Mouse (Mus musculus) forebrain, embryonic 11.5 days (tissue): ENCODE results near the gene Tmem192. TPM values are rescaled to one million over a fixed set of nuclear protein-coding genes. Genes with fewer than 3 reads are reported as not detected.

Experiments used
- ATAC-seq: fragments of 200-750 bp; cut with Nextera tagmentation; replicated peaks from 2 replicates; pipeline ENCODE4 v1.8.0; 2017; ENCODE audit warnings: moderate TSS enrichment; ENCODE audit not compliant: low FRiP score
- DNase-seq: peaks from one replicate; pipeline ENCODE4 v3.0.0-alpha.2; 2017; ENCODE audit warnings: low spot score
- H3K27ac ChIP-seq: fragments of 300-500 bp; sonication (generic); 2 replicates; pipeline ENCODE4 v1.5.1; 2014; ENCODE audit warnings: low read depth, low read length
- H3K27me3 ChIP-seq: fragments of 300-500 bp; sonication (generic); 2 replicates; pipeline ENCODE4 v1.6.1; 2014; ENCODE audit warnings: mild to moderate bottlenecking, low read length, mixed read lengths; ENCODE audit not compliant: control insufficient read depth, insufficient read depth
- H3K36me3 ChIP-seq: fragments of 300-500 bp; sonication (generic); 2 replicates; pipeline ENCODE4 v1.6.1; 2014; ENCODE audit warnings: mild to moderate bottlenecking, low read length, moderate library complexity, mixed read lengths; ENCODE audit not compliant: control insufficient read depth, insufficient read depth
- H3K4me1 ChIP-seq: fragments of 300-500 bp; sonication (generic); replicated peaks from 2 replicates; pipeline ENCODE4 v1.6.1; 2014; ENCODE audit warnings: low read length, mixed read lengths; ENCODE audit not compliant: control insufficient read depth, insufficient read depth
- H3K4me2 ChIP-seq: fragments of 300-500 bp; sonication (generic); 2 replicates; pipeline ENCODE4 v1.6.1; 2014; ENCODE audit warnings: low read depth, mild to moderate bottlenecking, low read length, moderate library complexity, mixed read lengths; ENCODE audit not compliant: severe bottlenecking
- H3K4me3 ChIP-seq: fragments of 300-500 bp; sonication (generic); 2 replicates; pipeline ENCODE4 v1.5.1; 2014; ENCODE audit warnings: low read depth, low read length
- H3K9ac ChIP-seq: fragments of 300-500 bp; sonication (generic); 2 replicates; pipeline ENCODE4 v1.6.1; 2014; ENCODE audit warnings: low read length
- H3K9me3 ChIP-seq: fragments of 300-500 bp; sonication (generic); 2 replicates; pipeline ENCODE4 v1.6.1; 2016; ENCODE audit warnings: low read length, mixed read lengths; ENCODE audit not compliant: control insufficient read depth
- WGBS: fragments of 180-500 bp; shearing (Covaris S2); extraction: QIAGEN DNeasy Blood & Tissue Kit; methylation state at CpG from one replicate; pipeline ENCODE4 v1.1.7; 2014; 5-methylcytosine and 5-hydroxymethylcytosine counted together
- polyA plus RNA-seq: library from polyadenylated mRNA; unstranded; fragments of >200 nt; fragmentation: Nextera tagmentation; extraction: Ambion mirVana; gene quantifications from 2 replicates; pipeline ENCODE4 v1.2.1, GENCODE M21; 2014

The Tmem192 gene
- polyA plus RNA-seq, 1 experiment from 2014 or later, result 14.0 TPM

DNA sequence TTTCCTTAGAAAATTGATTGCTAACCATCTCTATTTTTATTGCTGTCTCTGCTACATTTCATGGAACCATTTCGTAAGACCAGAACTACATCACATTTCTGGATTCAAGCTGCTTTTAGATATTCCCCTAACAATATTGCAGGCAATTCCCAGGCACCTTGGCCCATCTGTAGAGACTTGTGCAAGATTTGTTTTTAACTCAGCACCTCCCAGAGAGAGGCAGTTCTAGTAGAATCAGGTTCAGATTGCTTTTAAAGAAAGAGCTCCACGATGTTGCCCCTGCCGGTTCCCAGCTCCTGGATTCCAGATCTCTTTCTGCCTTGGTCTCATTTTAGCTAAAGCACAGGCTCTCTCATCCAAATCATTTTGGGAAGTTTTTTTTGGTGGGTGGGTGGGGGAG is 23.7 kb upstream of the Tmem192 start:
- WGBS, result 77% methylated on average over 3 of the region's 3 CpGs

DNA sequence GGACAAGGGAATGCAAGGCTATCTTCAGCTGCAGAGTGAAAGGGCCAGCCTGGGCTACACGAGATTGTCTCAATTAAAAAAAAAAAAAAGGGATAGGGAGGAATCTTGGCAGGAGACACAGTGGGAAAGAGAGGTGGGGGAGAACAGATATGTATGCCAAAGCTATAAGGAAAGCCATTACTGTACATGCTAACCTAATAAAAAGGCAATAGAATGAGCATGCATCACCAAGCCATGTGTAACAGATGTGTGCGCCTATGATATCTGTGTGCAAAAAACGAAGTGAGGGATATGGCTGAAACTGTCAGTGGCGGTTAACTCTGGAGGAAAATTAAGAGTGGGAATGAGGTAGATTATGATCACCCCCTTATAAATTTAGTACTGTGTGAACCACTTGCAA is 21.2 kb upstream of the Tmem192 start:
- DNase-seq (no peak), ATAC-seq (no peak)
- H3K4me2 ChIP-seq, result no peak overlapping the region
- no peaks in the 10 kb centered on the region for H3K36me3 ChIP-seq
- no peak overlapping the region for H3K4me3 ChIP-seq
- H3K27me3 ChIP-seq, result no peaks in the 10 kb centered on the region
- WGBS, result 90% methylated on average over 4 of the region's 4 CpGs
- no peak overlapping the region for H3K27ac ChIP-seq
- H3K4me1 ChIP-seq, result peaks cover 2% of the 10 kb centered on the region; the same call in 1 of the 2 replicates
- no peaks in the 10 kb centered on the region for H3K9me3 ChIP-seq
- H3K9ac ChIP-seq, result no peak overlapping the region

More for the DNA sequence above, 23.7 kb upstream of the Tmem192 start:
- H3K4me1 ChIP-seq, result peaks cover 2% of the 10 kb centered on the region; the same call in 1 of the 2 replicates
- no peaks in the 10 kb centered on the region for H3K9me3 ChIP-seq
- H3K4me2 ChIP-seq, result no peak overlapping the region
- H3K36me3 ChIP-seq, result no peaks in the 10 kb centered on the region
- no peak overlapping the region for H3K27ac ChIP-seq
- DNase-seq, result no peak
- ATAC-seq, result no peak
- no peaks in the 10 kb centered on the region for H3K27me3 ChIP-seq
- H3K9ac ChIP-seq, result no peak overlapping the region
- H3K4me3 ChIP-seq, result no peak overlapping the region

DNA sequence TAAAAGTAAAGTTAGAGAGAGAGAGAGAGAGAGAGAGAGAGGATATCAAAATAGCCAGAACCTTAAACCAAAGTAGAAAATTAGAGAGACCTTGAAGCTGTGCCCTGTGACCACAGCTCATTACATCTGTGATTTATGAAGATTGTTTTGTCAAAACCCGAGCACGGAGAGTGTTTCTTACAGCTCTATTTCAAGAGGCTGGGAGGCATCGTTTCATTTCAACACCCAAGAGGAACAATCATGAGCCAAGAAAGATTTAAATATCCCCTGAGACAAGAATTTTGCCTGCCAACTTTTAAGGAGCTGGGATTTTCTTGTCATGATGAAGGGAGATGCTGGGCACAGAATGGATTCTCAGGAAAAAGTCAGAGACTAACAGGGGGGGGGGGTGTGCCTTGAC is 20.6 kb upstream of the Tmem192 start:
- Histone ChIP-seq H3K27ac (no peak overlapping the region), H3K4me3 (no peak overlapping the region), H3K4me2 (no peak overlapping the region), H3K4me1 (peaks cover 2% of the 10 kb centered on the region; the same call in 1 of the 2 replicates), H3K36me3 (no peaks in the 10 kb centered on the region), H3K9ac (no peak overlapping the region), H3K27me3 (no peaks in the 10 kb centered on the region), H3K9me3 (no peaks in the 10 kb centered on the region)
- 83% methylated on average over 3 of the region's 3 CpGs for WGBS
- DNase-seq, result no peak
- no peak for ATAC-seq

GRCm38 (mm10) chr8:64928938-64929337 is 18.0 kb upstream of the Tmem192 start:
- WGBS, result 75% methylated on average over 6 of the region's 6 CpGs
- Histone ChIP-seq H3K4me1 (no peaks in the 10 kb centered on the region), H3K4me3 (no peak overlapping the region), H3K4me2 (no peak overlapping the region), H3K9ac (no peak overlapping the region), H3K27me3 (no peaks in the 10 kb centered on the region), H3K9me3 (no peaks in the 10 kb centered on the region), H3K27ac (no peak overlapping the region), H3K36me3 (no peaks in the 10 kb centered on the region)
- DNase-seq, result no peak
- ATAC-seq, result no peak

- Histone ChIP-seq H3K9me3 (no peaks in the 10 kb centered on the region), H3K27me3 (no peaks in the 10 kb centered on the region), H3K4me1 (no peaks in the 10 kb centered on the region), H3K4me2 (no peak overlapping the region), H3K27ac (no peak overlapping the region), H3K4me3 (no peak overlapping the region), H3K9ac (no peak overlapping the region), H3K36me3 (no peaks in the 10 kb centered on the region)
- DNase-seq (no peak), ATAC-seq (no peak)
- 72% methylated on average over 3 of the region's 3 CpGs for WGBS
Measured at GRCm38 (mm10) chr8:64934997-64935396, 12.0 kb upstream of the Tmem192 start.

- Histone ChIP-seq H3K4me3 (no peak overlapping the region), H3K36me3 (no peaks in the 10 kb centered on the region), H3K9ac (no peak overlapping the region), H3K27ac (no peak overlapping the region), H3K4me1 (no peaks in the 10 kb centered on the region), H3K4me2 (no peak overlapping the region), H3K27me3 (peaks cover 3% of the 10 kb centered on the region; the same call in 1 of the 2 replicates), H3K9me3 (no peaks in the 10 kb centered on the region)
- WGBS, result 82% methylated on average over 8 of the region's 8 CpGs
- DNase-seq, result no peak
- ATAC-seq, result no peak
Measured at GRCm38 (mm10) chr8:64941019-64941418, 6.0 kb upstream of the Tmem192 start.

DNA sequence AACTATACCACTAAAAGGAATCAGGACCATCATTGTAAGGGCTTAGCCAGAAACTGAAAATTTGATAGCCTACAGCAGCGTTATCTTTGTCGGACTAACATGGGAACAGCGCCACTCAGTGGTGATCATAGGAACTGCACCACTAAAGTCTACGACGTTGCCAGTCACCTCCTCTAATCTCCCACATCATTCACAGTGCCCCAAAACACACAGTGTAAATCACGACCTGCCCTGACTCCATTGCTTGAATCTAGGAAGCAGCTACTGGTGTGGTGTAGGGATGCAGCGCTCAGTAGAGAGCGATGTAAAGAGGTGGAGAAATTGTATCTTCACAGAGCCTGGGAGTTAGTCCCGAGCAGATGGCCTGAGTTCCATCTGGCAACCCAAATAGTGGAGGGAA is 5.5 kb upstream of the Tmem192 start:
- 15% methylated on average over 9 of the region's 9 CpGs for WGBS
- no peak overlapping the region for H3K27ac ChIP-seq
- peak; percentile 53 for ATAC-seq
- no peaks in the 10 kb centered on the region for H3K36me3 ChIP-seq
- no peaks in the 10 kb centered on the region for H3K9me3 ChIP-seq
- H3K4me2 ChIP-seq, result no peak overlapping the region
- H3K9ac ChIP-seq, result no peak overlapping the region; the same call in 1 of the 2 replicates
- peaks cover 3% of the 10 kb centered on the region; the same call in 1 of the 2 replicates for H3K27me3 ChIP-seq
- DNase-seq, result peak; percentile 87
- no peaks in the 10 kb centered on the region for H3K4me1 ChIP-seq
- no peak overlapping the region for H3K4me3 ChIP-seq

GRCm38 (mm10) chr8:64942946-64943345 is 4.0 kb upstream of the Tmem192 start:
- H3K36me3 ChIP-seq, result no peaks in the 10 kb centered on the region
- H3K27me3 ChIP-seq, result peaks cover 3% of the 10 kb centered on the region; the same call in 1 of the 2 replicates
- no peak overlapping the region for H3K4me2 ChIP-seq
- H3K9me3 ChIP-seq, result no peaks in the 10 kb centered on the region
- no peak overlapping the region for H3K27ac ChIP-seq
- DNase-seq, result no peak
- H3K4me1 ChIP-seq, result no peaks in the 10 kb centered on the region
- H3K4me3 ChIP-seq, result no peak overlapping the region
- 14% methylated on average over 5 of the region's 5 CpGs for WGBS
- no peak overlapping the region for H3K9ac ChIP-seq
- no peak for ATAC-seq

DNA sequence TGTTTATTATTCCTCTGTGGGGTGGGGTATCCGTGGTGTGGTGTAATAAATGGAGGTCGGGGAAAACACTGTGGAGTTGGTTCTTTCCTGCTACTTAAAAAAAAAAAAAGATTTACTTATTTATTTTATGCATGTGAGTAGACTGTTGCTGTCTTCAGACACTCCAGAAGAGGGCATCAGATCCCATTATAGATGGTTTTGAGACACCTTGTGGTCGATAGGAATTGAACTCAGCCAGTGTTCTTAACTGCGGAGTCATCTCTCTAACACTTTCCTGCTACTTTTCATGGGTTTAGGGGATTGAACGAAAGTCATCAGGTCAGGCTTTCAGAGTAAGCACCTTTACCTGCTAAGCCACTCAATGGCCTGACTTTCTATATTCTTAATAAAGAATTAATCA is 2.2 kb upstream of the Tmem192 start:
- H3K4me1 ChIP-seq, result no peaks in the 10 kb centered on the region
- no peak overlapping the region for H3K4me3 ChIP-seq
- ATAC-seq (no peak), DNase-seq (no peak)
- no peaks in the 10 kb centered on the region for H3K36me3 ChIP-seq
- H3K9ac ChIP-seq, result no peak overlapping the region
- H3K9me3 ChIP-seq, result no peaks in the 10 kb centered on the region
- peaks cover 3% of the 10 kb centered on the region; the same call in 1 of the 2 replicates for H3K27me3 ChIP-seq
- 32% methylated on average over 5 of the region's 5 CpGs for WGBS
- no peak overlapping the region for H3K27ac ChIP-seq
- H3K4me2 ChIP-seq, result no peak overlapping the region
